Mouse (Mus musculus) left cerebral cortex, postnatal 25 days (tissue): Measurements from ENCODE around the gene Ip6k2. TPM values are rescaled to one million over a fixed set of nuclear protein-coding genes. Genes with fewer than 3 reads are reported as not detected.

Experiments
- DNase-seq, 2 experiments: peaks; one replicate each; pipeline ENCODE4 v3.0.0; 2022; ENCODE audit warnings: low spot score in 2 of 2, mixed read lengths in 1 of 2
- intact Hi-C: fragments of 180-260 bp; cut with DNase I; formaldehyde crosslinking; loops from one replicate; pipeline ENCODE4 v1.15.1; 2025
- total RNA-seq, 2 experiments: library from RNA; stranded (reverse); gene quantifications; 2 replicates each; pipeline ENCODE4 v1.2.3; 2021

Ip6k2 gene
- total RNA-seq: 100 to 1,000 TPM; 152 to 153 TPM

DNA sequence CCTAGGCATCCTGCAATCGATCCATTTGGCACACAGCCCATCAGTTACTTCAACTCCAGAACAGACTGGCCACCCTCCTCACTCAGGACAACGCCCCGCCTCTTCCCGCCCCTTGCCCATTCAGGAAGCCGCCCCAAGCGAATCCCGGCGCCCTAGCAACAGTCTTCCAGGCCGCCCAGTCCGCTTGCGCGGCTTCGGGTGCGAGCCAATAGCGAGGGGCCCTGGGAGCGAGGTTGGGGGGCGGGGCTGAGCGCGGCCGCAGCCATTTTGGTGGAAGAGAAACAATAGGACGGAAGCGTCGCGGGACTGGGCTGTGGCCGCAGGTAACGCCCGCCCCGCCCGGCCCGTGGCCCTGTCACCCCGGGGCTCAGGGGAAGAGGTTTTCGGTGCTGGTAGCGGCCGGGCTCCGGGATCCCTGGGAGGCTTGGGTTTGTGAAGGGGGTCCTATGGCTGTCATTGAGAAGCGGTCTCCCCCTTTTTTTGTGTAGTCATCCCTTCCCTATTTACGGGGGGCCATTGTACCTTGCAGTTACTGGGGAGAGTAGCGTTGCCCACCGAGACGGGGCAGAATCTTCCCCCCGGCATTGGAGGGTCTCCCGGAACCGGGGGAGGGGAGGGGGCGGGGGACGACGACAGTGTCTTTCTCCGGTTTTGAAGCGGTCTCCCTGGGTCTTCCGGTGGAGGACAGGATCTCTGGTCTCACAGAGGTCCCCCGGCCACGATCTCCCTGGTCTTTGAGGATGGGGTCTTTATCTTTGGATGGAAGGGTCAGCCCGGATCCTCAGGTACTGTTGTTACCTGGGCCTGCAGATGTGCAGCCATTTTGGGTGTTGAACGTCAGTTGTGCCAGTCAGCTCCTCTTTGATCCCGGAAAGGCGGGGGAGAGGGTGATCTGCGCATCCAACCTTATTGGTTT lies at the start of gene Ip6k2:
Gene Ip6k2 (plus strand): TSS at position 249 of the 916 bp plus-strand sequence.
- intact Hi-C loops: no loop called here

GRCm38 (mm10) chr9:108734626-108735025 lies 49.0 kb upstream of the Ip6k2 start:
- no peak for DNase-seq
- intact Hi-C loops: no loop called here

More for the DNA sequence above, at the start of gene Ip6k2:
- peak; percentile 96 to 97 for DNase-seq

- intact Hi-C loops: no loop called here
- DNase-seq: no peak
These were observed 44.4 kb upstream of the Ip6k2 start for GRCm38 (mm10) chr9:108739239-108739638.

GRCm38 (mm10) chr9:108740062-108740461 lies 43.5 kb upstream of the Ip6k2 start:
- no peak for DNase-seq
- intact Hi-C loops: no loop called here

DNA sequence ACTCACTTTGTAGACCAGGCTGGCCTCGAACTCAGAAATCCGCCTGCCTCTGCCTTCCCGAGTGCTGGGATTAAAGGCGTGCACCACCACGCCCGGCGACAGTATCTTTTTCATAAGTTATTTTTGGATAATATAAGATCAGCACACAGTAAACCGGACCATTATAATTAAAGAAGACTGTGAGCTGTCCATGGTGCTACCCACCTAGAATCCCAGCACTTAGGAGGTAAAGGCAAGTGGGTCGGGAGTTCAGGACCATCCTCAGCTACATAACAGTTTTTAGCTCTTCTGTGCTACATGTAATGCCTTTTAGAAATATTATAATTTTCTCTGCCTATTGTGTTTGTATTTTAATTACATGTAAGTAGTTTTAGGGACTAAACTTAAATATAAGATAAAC lies 41.5 kb upstream of the Ip6k2 start:
- DNase-seq: no peak
- intact Hi-C loops: no loop called here

GRCm38 (mm10) chr9:108746876-108747499 lies 36.6 kb upstream of the Ip6k2 start:
- intact Hi-C loops: no loop called here
- no peak for DNase-seq

GRCm38 (mm10) chr9:108747694-108748093 lies 35.9 kb upstream of the Ip6k2 start:
- no peak for DNase-seq
- intact Hi-C loops: no loop called here

GRCm38 (mm10) chr9:108748600-108749183 lies 34.9 kb upstream of the Ip6k2 start:
- intact Hi-C loops: no loop called here
- no peak for DNase-seq

- intact Hi-C loops: loop anchor here (5.0 kb wide), 1 partner anchor 67 kb away; no protein-coding TSS in a partner anchor
- DNase-seq: no peak
These were observed 33.0 kb upstream of the Ip6k2 start for GRCm38 (mm10) chr9:108750616-108751015.

DNA sequence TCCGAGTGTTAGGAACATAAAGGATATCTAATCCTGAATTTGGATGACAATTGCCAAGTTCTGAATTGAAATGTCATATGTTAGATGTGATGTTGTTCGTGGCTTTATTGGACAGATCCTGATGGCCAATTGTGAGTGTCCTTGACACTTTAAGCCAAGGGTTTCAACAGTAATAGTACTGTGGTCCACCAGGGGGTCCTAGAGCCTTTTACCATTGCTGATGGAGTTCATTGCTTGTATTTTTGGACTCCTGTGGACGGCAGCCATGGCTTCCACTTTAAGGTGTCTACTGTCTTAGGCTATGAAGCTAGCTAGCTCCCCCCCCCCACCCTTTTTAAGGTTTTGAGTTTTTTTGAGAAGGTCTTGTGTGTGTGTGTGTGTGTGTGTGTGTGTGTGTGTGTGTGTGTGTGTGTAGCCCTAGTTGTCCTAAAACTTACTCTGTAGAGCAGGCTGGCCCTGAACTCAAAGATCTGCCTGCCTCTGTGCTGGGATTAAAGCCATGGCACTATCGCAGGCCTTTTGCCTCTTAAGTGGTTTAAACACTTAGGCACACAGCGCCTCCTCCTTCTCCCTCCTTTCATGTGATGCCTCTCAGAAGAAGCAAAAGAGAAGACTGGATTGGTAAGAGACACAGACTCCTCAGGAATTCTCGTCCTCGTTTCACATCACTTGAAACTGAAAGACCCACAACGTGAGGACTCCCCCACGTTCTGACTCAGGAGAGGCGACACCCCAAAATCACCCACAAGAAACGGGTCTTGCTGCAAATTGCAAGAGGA lies 31.3 kb upstream of the Ip6k2 start:
- intact Hi-C loops: loop anchor here (5.0 kb wide), 1 partner anchor 65 kb away; no protein-coding TSS in a partner anchor

GRCm38 (mm10) chr9:108753326-108753725 lies 30.3 kb upstream of the Ip6k2 start:
- intact Hi-C loops: loop anchor here (5.0 kb wide), 1 partner anchor 64 kb away; no protein-coding TSS in a partner anchor
- DNase-seq: peak; percentile 64 to 82

More for the DNA sequence above, 31.3 kb upstream of the Ip6k2 start:
- DNase-seq: no peak

DNA sequence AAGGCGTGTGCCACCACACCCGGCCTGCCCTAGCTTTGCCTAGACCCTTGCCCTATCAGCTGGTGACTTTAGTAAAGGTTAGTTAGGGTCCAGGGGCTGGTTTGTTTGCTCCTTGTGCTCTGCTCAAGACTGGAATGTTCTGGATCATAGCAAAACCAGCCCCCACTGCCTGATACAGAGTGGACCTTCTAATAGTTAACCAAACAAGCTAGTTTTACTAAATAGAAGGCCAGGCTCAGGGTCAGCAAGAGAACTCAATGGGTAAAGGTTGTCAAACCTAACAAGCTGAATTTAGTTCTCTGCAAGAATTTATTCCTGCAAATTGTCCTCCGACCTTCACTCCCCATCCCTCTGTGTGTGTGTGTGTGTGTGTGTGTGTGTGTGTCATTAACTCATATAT lies 29.6 kb upstream of the Ip6k2 start:
- no peak for DNase-seq
- intact Hi-C loops: loop anchor here (5.0 kb wide), 1 partner anchor 63 kb away; no protein-coding TSS in a partner anchor

DNA sequence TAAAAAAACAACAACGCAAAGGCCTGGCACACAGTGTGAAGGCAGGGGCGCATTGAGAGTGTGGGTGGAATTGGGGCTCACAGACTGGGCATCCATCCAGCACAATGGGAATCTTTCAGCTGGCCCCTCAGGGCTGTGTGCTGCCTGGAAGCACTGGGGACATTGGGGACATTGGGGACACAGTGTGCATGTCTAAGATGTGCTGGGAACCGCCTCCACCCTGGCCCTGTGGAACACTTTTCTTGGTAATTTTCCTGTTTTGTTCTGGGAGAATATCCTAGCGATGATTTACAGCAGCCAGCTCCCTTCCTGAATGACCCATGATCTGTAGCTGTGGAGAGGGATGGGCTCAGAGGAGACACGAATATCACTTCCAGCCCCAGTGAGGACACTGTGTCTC lies 29.2 kb upstream of the Ip6k2 start:
- peak; percentile 14 to 35 for DNase-seq
- intact Hi-C loops: loop anchor here (5.0 kb wide), 1 partner anchor 63 kb away; no protein-coding TSS in a partner anchor

- intact Hi-C loops: no loop called here
- DNase-seq: no peak
These were observed 26.2 kb upstream of the Ip6k2 start for GRCm38 (mm10) chr9:108757406-108757805.

- intact Hi-C loops: no loop called here
- no peak for DNase-seq
These were observed 24.5 kb upstream of the Ip6k2 start for GRCm38 (mm10) chr9:108759121-108759520.

GRCm38 (mm10) chr9:108759805-108760204 lies 23.8 kb upstream of the Ip6k2 start:
- intact Hi-C loops: no loop called here
- DNase-seq: no peak

DNA sequence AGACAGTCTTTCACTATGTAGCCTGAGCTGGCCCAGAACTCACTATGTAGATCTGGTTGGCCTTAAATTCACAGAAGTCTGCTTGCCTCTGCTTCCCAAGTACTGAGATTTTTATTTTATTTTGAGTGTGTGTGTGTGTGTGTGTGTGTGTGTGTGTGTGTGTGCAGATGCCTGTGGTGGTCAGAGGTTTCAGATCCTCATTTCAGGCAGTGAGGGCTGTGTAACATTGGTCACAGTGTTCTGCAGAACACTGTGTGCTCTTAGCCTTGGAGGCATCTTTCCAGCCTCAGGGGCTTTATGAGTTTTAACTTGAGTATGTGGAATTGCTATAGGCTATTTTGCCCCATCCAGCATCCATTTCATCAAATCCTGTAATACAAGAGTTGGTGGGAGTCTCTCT lies 22.0 kb upstream of the Ip6k2 start:
- DNase-seq: no peak
- intact Hi-C loops: no loop called here

- no peak for DNase-seq
- intact Hi-C loops: no loop called here
These were observed 18.6 kb upstream of the Ip6k2 start for GRCm38 (mm10) chr9:108764971-108765370.

DNA sequence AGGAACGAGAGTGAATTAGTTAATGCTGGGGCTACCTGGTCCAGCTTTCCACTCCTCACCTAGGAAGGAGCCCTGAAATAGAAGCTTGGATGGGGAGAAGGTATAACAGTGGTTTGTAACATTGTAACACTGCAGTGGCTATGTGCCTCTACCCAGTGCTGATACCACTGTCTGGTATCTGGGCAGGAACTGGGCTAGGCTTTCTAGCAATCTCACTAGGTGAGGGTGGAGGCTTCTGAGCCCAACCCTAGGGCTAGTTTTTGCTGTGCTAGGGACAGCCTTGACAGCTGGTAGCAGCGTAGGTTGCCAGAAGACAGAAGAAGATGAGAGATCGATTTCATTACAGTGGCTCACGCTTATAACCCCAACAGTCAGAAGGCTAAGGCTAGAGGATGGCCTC lies 7.0 kb upstream of the Ip6k2 start:
- DNase-seq: no peak
- intact Hi-C loops: no loop called here
